Mouse (Mus musculus) thymus, postnatal 14 days (tissue): ENCODE measurements around the gene Anapc16.
A peak's percentile ranks its signal among the peaks of the same experiment; 100 is the strongest.

Experiments used
- DNase-seq: peaks from one replicate; pipeline ENCODE4 v3.0.0; 2021

Anapc16 gene

DNA sequence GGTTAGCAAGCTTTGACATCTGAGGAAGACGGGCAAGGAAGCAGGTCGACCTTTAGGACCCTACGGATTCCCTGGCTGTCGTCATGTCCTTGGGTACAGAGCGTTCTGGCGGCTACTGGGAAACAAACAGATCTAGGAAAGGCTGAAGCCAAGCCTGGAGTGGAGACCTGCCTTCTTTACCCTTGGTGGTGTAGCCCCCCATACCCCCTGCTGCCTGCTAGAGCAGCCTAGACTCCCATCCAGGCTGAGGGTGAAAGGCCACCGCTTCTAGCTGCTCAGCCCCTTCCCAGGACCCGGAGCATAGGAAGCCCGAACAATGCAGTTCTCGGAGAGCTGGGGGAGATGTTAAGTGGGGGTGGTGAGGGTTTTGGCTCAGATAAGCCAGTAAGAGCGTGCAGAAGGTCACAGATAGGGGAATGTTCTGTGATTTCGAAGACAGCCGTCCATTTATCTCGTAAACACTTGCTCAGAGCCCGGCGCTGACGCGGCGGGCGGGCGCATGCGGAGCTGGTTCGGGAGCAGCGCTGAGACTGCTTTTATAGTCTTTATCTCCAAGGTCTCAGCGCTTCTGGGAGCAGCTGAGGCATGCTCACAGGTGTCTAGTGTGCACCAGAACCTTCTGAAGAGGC is 33.0 kb downstream of the Anapc16 start:
- DNase-seq, result peak; percentile 81

- DNase-seq, result no peak
These were observed 35.5 kb downstream of the Anapc16 start for GRCm38 (mm10) chr10:59967309-59967942.

DNA sequence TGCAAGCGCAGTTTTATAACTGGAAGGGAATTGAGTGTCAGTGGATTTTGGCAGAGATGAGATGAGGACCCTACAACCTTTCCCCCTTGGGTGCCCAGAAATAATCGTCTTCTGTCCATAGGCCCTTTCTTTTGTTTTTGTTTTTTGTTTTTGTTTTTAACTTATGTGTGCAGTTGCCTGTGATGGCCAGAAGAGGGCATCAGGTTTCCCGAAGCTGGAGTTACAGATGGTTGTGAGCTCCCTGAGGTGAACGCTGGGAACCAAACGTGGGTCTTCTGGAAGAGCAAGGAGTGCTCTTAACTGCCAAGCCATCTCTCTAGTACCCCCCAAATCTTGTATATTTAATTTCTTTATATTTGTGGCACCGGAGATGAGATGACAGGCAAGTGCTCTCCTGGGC is 36.2 kb downstream of the Anapc16 start:
- no peak for DNase-seq

DNA sequence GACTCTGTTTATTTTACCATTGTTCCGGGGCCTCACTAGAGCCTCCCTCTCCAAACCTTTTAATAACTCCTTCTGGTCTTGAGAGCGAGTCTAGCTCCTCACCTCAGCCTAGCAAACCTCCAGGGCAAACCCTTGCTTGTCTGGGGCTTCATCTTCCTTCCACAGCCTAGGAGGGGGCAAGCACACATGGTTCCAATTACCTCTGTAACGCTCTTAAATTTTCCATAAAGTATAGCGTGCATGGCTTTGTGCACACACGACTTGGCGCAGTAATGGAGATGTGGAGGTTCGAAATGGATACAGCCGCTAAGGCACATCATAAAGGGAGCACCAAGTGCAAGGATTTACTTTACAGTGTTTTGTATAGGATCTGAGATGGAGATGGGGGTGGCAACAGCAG is 37.1 kb downstream of the Anapc16 start:
- no peak for DNase-seq

DNA sequence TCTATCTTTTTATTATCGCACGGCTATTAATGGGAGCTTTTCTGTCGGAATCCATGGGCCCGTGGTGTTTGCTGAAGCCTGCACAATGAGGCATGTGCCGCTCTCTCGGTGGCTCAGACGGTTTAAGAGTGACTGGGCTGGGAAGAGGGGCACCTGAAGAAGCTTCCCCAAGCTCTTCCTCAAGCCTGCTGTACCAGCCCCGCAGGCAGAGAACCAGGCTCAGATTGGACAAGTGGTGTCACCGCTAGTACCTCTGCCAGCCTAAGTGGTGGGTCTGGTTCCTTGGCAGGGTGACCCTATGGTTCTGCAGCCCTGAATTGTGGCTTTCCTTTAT is 37.6 kb downstream of the Anapc16 start:
- no peak for DNase-seq

DNA sequence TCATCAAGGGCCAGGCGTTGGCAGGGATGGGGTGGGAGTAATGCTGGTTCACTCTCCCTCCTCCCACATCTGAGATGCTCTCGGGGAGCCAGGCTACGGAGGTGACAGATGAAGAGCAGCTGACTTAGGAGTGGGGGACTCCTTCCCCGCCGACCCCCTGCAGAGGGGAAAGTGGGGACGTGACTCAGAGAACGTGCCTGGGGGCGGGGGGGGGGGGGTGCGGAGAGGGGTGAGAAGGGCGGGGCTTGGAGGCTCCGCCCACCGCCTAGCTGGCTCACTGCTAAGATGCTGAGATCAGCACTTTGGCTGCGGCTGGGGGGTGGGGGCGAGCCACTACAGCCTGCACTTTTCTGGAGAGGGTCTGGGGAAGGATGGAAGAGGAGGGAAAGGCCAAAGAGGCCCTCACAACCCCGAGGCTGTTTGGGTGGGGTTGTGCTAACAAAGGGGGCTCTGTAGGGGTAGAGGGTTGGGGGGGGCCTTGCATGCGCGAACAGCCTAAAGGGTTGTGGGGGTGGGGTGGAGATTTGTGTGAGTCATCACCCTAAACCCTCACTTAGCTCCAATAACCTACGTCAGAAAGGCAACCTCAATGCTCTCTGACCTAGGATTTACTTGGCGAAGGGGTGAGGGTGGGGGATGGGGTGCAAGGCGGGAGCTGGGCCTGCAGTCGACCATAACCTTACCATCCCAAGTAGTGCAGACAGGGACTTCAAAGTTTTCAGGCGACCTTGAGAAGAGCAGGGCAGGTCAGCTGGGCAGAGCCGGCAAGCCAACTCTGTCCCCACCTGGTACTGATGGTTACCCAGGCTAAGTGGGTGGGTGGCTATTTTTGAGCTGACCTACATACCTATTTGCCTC is 38.2 kb downstream of the Anapc16 start:
- DNase-seq, result peak; percentile 86

DNA sequence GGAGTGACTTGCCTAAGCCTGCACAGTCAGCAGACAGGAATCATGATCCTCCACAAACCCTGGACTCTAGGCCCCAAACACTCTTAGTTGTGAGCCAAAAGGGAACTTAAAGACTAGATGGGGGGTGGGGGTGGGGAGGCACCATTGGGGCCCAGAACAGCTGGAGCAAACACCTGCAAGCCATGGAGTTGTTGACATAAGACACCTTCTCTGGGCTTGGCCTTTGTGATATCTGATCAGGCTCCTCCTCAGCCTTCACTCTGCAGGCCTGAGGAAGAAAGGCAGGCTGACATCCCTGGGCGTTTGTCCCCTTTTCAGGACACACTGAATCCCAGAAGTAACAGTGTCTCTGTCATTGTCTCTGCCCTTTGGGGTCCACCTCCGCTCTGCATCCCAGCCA is 39.3 kb downstream of the Anapc16 start:
- DNase-seq, result peak; percentile 64

DNA sequence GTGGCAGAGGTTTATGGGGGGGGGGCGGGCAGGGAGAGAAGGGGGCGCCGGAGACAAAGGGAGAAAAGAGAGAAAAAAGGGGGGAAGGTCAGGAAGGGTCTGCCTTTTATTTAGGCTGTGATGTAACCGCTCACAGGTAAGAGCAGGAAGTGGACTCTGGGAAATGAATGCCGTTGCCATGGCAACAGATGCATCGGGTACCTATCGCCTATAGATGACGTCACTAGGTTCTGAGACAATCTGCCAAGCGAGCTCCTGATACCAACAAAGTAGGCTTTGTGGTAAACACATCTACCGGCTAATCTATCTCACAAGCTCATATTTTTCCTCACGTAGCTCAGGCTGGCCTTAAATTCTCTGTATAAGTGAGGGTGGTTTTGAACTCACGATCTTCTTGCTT is 43.4 kb downstream of the Anapc16 start:
- no peak for DNase-seq

GRCm38 (mm10) chr10:59958458-59958857 is 44.5 kb downstream of the Anapc16 start:
- DNase-seq, result peak; percentile 66

- DNase-seq, result peak; percentile 67
These were observed 45.5 kb downstream of the Anapc16 start for GRCm38 (mm10) chr10:59957171-59958149.

GRCm38 (mm10) chr10:59956681-59957080 is 46.3 kb downstream of the Anapc16 start:
- no peak for DNase-seq

DNA sequence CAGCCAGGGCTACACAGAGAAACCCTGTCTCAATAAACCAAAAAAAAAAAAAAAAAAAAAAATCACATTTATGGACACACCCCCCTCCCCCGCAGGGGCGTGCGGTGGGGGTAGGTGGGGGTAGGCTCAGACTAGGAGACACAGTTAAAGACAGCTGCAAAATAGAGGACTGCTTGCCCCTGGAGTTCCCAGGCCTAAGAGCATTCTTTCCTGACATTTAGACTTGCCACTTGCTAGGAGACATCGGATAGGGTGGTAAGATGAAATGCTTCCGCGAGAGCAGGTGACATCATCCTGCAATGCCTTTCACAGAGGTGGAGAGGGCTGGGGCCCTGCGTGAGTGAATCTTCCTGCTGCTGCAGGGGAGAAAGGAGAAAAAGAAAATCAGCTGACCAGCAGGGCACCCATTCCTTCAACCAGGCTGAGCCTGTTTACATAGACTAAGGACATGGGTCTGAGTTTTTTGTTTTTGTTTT is 49.3 kb downstream of the Anapc16 start:
- peak; percentile 62 for DNase-seq

DNA sequence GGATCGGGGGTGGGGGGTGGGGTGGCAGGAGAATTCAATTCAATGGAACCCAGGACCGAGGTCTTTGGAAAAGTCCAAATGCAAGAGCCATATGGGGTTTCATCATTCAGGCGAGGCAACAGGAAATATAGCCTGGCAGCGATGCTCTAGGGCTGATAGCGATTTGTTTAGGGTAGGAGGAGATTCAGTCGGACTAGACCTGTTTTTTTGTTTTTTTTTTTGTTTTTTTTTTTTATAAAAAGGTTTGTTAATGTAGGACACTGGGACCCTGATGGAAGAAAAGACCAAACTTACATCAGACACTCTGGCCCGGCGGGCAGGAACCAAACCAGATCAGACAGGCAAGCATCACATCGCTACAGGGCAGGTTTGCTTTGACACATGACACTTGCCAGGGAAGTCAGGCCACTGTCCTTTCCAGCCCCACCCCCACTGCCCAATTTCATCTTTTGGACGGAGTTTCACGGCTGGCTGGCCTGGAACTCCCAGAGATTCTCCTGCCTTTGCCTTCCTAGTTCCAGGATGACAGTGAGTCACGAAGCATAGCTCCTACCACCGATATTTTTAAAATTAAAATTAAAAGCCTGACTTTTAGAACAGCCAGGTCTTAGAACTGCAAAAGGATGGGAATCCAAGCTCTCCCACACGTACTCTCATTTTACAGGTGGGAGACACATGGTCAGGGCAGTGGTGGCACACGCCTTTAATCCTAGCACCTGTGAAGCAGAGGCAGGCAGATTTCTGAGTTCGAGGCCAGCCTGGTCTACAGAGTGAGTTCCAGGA is 50.0 kb downstream of the Anapc16 start:
- DNase-seq, result peak; percentile 55

GRCm38 (mm10) chr10:59952152-59952780 is 50.7 kb downstream of the Anapc16 start:
- DNase-seq, result peak; percentile 71

DNA sequence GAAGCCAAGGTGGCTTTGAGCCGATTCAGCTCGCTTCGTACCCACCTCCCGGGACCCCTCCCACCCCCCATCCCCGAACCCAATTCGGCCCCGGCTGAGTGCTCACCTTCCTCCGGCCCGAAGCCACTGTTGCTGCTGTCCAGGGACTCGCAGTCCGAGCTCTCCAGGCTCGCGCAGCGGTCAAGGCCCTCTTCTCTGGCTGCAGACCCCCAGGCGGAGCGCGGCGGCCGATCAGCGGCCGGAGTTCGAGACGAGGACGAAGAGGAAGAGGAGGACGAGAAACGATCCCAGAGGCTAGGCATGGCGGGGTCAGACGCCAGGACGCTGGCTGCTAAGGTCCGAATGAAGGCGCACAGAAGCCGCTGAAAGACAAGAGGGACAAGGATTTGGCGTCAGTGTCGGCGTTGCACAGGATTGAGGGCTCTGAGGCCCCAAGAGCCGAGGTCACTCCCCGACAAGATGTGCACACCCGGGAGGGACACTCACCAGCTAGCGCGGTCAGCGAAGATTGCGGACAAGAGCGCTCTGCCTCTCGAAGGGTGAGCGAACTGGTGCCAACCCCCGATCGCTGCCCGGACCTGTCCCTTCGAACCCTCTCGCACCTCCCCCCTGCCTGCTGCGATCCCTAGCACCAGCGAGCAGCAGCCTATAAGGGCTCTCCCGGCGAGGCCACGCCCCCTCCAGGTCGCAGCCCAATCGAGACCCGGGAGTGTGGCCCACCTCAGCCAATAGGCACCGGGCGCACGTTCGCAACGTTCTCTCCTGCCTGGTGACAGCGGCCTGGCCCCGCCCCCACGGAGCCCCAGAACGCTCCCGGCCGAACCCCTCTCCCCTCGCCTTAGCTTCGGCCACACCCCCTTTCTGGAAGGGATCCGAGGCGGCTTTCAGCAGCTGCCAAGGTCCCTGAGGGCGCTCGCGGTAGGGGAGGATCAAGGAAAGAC is 51.5 kb downstream of the Anapc16 start, which contains the start of gene Ddit4:
Gene Ddit4, minus strand, starts transcription at position 624 of the 941 bp plus-strand sequence.
- peak; percentile 100 for DNase-seq

- peak; percentile 93 for DNase-seq
These were observed 52.2 kb downstream of the Anapc16 start for GRCm38 (mm10) chr10:59950716-59951191.

- peak; percentile 70 for DNase-seq
These were observed 52.9 kb downstream of the Anapc16 start for GRCm38 (mm10) chr10:59949783-59950605.

GRCm38 (mm10) chr10:59949255-59949648 is 53.7 kb downstream of the Anapc16 start:
- no peak for DNase-seq
